Mouse (Mus musculus) erythroblast, embryonic 14.5 days (primary cell): ENCODE data around the gene Mrgpre.

Experiments
- GATA1 ChIP-seq: IDR thresholded peaks from 2 replicates; pipeline ENCODE4 v1.6.1; 2012; ENCODE audit warnings: low read length, inconsistent platforms, mixed read lengths
- TAL1 ChIP-seq: IDR thresholded peaks from 3 replicates; pipeline ENCODE4 v1.6.1; 2012; ENCODE audit warnings: low read length, inconsistent platforms, mixed read lengths

- no peak for TF ChIP-seq TAL1
- TF ChIP-seq GATA1 = no peak
These were observed 17.1 kb upstream of the Mrgpre start for GRCm38 (mm10) chr7:143801195-143802065.
